Mouse (Mus musculus): Measurements from ENCODE around the gene Snx21. TPM values are rescaled to one million over a fixed set of nuclear protein-coding genes. Genes with fewer than 3 reads are reported as not detected.

Snx21 gene
- polyA plus RNA-seq, 1 experiment, result 5.2 TPM

DNA sequence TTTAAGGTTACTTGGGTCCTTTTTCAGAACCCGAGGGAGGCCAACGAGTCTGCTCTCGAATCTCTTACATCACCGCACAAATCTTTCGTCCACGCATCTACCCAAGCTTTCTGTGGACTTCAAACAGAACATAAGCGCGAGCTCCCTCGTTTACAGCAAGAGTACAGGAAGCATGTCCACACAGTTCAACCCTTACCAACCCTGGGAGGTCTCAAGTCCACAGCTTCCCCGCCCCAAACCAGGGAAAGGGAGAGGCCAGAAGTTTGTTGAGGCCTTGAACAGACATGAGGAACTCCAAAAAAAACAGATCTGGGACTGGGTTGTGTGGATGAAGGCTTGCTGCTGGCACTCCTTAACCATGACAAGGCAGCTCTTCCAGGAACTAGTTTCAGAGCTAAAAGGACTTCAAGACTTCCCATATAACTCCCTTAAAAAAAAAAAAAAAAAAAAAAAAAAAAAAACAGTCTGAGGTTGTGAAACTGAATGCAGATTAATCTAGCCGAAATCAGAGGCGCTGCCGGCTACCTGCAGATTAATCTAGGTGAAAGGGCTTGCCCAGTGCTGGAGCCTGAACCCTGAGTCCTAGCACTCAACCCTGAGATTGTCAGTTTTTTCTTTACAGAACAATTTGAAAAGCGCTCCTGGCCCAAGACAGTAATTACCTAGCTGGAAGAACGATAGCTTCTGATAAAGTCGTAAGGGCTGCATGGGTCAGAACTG, 17.7 kb downstream of the Snx21 start:
- no peak for TF ChIP-seq GATA1 (IDR thresholded peaks at IDR 0.05; ENCODE audit: low read length)

DNA sequence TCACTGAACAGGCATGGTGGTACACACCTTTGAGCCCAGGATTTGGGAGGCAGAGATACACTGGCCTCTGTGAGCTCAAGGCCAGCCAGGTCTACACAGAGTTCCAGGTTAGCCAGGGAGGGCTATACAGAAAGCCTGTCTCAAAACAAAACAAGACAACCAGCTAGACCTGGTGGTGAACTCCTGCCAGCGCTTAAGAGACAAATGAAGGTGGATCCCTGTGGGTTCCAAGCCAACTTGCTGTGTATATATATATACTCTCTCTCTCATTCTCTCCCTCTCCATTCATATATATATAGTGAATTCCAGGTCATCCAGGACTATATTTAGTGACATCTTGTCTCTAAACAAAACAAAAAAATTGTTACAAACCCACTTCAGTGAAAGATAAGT, 18.3 kb downstream of the Snx21 start:
- no peak for TF ChIP-seq GATA1 (IDR thresholded peaks at IDR 0.05; ENCODE audit: low read length)

DNA sequence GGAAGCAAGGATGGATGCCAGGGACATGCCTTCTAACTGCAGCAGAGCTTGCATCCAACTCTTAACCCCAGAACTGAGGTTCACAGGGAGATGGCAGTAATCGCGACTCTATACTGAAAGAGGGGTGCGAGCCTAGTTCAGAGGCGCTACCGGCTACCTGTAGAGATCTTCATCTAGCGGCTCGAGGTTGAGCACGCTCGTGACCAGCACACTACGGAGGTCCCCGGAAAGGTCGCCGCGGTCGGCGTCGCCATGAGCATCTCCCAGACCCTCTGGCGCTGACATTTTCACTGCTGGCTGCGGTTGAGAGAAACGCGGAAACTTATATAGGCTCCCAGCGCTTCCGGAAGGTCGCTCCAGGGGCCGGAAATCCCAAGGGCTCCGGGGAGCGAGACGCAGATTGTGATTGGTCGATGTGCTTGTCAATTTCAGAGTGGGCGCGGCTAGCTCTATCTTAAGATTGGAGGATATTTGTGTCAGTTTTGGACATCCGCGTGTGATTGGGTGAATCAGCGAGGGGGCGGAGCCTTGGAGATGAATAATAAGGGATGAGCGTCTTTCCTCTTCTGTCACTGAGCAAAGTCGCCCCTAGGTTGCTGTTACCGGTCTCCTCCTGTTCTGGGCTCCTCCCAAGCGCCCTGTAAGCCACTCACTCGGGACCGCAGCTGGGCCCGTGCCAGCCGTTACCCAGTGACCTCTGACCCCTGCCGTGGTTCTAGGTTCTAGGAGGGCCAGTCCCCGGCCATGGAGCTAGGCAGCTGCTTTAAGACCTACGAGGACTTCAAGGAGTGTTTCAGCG, 19.1 kb downstream of the Snx21 start, which contains the start of the genes Acot8 and Zswim3:
Gene Acot8 (minus strand): TSS at position 350 of the 799 bp plus-strand sequence.
Gene Zswim3 (plus strand): TSS at position 566 of the 799 bp plus-strand sequence.
- no peak for TF ChIP-seq GATA1 (IDR thresholded peaks at IDR 0.05; ENCODE audit: low read length)

DNA sequence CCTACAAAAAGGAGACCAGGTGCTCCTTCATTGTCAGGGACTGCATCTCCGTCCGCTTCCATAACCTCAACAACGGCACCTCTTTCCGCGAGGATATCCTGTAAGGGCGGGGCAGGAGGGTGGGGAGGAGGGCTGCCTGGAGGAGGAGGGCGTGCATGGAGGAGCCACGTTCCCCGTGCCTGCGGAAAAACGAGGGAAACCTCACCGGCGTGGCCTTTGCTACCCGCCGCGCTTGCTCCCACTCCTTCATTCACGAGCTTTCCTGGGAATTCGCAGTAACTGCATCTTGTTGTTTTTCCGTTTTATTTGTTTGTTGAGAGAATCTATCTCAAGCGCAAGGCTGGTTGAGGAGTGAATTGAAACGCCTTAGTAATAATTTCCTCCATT, 19.7 kb downstream of the Snx21 start:
- no peak for TF ChIP-seq GATA1 (IDR thresholded peaks at IDR 0.05; ENCODE audit: low read length)

DNA sequence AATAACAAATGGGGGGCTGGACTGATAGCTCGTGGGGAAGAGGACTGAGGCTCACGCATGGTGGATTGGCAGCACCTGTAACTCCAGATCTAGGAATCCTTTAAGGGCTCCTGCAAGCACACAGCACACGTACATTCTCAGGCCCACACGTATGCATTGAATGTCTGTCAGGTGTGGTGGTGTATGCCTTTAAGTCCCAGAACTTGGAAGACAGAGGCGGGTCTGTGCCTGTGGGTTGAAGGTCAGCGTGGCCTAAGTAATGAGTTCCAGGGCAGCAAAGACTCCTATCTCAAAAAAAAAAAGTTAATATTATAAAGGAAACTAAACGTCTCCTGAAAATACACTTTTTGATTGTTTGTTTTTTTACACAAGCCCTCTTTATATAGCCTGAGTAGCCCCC, 21.0 kb downstream of the Snx21 start:
- TF ChIP-seq GATA1 (IDR thresholded peaks at IDR 0.05; ENCODE audit: low read length), result no peak

DNA sequence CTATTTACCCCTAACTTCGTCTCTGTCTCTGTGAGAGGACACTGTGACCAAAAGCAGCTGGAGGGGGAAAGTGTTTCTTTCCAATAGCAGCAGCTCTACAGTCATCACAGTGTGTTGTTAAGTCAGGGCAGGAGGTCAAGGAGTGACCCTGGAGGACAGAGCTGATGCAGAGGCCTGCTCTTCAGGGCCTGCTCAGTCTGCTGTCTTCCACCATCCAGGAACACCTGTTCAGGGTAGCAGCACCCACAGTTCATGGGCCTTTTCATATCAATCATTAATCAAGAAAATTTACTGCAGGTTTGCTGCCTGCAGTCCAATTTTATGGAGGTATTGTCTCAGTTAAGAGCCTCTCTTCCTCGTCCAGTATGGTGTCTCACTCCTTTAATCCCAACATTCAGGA, 27.9 kb downstream of the Snx21 start:
- no peak for TF ChIP-seq GATA1 (IDR thresholded peaks at IDR 0.05; ENCODE audit: low read length)

DNA sequence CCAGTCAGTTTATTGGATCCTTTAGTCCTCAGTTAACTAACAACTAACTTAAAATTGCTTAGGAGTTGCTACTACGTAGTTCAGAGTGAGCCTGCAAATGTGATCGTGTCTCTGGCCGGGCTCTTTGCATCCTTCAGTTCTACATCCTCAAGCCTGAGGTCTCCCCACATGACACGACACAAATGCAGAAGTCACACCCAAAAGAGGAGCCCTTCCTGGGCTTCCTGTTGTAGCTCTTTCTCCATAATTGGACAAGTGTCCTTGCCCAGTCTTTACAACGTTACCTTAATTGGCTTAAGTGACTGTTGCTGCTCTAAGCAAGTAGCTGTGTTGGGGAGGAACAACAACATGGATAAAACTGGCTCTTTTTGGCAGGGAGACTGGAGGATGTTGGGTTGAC, 29.7 kb downstream of the Snx21 start:
- no peak for TF ChIP-seq GATA1 (IDR thresholded peaks at IDR 0.05; ENCODE audit: low read length)

DNA sequence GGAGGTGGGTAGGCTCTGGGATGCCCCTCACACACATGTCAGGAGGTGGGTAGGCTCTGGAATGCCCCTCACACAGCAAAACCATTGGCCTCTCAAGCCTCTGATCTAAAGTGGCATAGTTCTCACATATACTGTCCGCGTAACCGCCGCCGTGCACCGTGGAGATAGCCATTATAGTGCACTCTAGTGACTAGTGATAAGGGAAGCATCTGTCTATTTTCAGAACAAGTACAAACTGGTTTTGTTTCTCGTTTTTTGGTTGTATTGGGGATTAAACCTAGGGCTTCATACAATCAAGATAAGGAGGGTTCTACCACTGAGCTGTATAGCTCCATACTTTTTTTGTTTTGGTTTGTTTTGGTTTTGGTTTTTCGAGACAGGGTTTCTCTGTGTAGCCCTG, 30.2 kb downstream of the Snx21 start:
- no peak for TF ChIP-seq GATA1 (IDR thresholded peaks at IDR 0.05; ENCODE audit: low read length)

DNA sequence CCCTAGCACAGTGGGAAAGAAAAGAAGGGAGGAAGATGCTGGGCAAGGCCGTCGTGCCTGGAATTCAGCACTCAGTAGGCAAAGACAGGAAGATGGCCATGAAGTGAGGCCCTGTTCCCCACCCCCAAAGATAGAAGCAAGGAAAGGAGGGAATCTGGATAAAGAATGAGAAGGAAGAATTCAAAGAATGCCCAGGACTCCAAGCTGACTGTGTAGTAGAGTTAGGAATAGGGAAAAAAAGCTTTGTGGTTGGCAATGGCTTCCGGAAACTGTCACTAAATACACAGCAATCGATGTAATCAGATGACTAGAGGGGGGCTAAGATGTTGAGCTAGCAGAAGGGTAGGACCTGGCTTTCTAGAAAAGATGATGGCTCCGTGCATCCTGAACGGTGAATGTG, 31.6 kb downstream of the Snx21 start:
- no peak for TF ChIP-seq GATA1 (IDR thresholded peaks at IDR 0.05; ENCODE audit: low read length)

DNA sequence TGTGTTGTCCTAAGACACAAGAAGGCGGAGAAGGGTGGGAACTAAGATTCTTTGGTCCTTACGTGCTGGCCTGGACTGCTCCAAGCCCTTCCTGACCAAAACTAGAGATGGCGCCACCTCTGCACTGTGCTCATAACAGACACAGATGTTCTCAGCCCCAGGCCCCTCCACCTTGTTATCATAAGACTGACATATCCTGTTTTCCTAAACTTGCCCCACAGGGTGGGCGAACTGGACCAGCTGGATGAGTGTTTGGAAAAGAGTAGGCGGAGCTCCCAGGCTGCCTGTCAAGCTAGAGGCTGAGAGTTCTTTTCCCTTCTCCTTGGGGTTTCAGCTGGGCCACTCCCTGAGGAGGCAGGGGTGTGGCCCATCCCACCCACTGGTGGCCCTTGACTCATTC, 32.1 kb downstream of the Snx21 start:
- TF ChIP-seq GATA1 (IDR thresholded peaks at IDR 0.05; ENCODE audit: low read length), result no peak

DNA sequence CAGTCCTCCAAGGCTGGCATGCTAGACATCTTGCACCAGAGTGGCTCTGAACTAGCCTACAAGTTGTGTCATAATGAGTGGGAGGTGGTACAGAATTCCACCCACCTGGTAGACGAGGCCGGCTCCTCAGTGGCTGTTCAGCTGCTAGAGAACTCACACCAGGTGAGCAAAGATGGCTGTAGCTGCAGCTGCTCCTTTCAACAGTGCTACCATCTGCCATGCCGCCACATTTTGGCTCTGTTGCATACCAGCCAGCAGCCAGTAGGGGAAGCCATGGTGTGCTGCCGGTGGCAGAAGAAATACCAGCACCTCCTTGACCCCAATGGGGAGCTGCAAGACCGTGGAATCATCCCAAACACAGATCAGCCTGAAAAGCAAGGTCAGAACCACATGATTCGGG, 35.4 kb downstream of the Snx21 start:
- TF ChIP-seq GATA1 (IDR thresholded peaks at IDR 0.05; ENCODE audit: low read length), result no peak

DNA sequence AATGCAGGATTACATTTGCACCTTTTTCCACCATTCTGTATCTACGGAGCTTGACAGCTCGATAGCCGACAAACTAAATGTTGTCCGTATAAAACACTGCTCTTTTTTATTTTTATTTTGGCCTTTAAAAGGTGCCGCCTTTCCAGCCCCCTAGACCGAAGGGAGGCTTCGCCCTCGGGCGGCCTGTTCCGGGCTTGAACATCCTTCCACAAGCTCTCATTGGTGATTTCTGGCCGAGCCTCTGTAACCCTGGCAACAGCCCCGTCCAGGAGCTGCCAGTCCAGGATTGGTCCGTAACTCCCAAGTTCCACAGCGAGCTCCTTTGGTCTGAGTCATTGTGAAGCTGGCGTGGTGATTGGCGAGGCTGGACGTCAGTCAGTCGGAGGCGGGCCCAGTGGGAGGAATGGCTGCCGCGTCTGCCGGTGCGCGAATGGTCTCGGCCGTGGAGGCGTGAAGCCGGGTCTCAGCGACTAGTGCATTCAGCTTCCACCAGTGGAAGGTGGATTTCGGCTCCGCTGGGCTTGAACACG, 37.1 kb downstream of the Snx21 start, which contains the start of gene Zswim1:
Gene Zswim1 (plus strand): TSS at position 51 of the 530 bp plus-strand sequence.
- TF ChIP-seq GATA1 (IDR thresholded peaks at IDR 0.05; ENCODE audit: low read length), result no peak

DNA sequence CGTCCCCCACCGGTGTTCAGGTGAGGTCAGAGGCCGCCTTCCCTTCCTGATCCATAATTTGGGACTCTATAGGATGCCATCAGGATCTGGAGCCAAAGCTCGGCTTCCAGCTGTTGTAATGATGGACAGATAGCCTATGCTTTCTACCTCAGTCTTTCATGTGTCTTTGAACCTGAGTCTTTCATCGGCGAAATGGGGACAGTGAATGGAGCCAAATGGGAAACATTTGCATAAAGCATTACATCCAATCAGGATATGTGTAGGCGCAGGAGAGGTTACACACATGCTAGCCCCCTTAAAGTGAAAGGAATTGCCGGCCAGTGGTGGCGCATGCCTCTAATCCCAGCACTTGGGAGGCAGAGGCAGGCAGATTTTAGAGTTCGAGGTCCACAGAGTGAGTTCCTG, 37.6 kb downstream of the Snx21 start:
- TF ChIP-seq GATA1 (IDR thresholded peaks at IDR 0.05; ENCODE audit: low read length), result no peak

DNA sequence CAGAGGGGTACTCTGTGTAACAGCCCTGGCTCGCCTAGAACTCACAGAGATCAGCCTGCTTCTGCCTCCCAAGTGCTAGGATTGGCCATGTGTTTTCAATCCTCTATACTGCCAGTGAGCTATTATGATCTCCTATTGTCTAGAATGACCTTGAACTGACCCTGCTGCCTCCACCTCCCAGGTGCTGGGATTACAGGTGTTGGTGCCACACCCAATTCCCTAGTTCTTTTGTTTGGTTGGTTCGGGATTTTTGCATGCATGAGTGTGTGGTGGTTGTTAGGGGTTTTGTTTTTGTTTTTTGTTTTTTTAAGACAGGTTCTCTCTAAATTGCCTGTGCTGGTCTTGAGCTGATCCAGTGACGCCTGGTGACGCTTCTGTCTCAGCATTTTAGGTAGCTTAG, 38.3 kb downstream of the Snx21 start:
- TF ChIP-seq GATA1 (IDR thresholded peaks at IDR 0.05; ENCODE audit: low read length), result no peak

DNA sequence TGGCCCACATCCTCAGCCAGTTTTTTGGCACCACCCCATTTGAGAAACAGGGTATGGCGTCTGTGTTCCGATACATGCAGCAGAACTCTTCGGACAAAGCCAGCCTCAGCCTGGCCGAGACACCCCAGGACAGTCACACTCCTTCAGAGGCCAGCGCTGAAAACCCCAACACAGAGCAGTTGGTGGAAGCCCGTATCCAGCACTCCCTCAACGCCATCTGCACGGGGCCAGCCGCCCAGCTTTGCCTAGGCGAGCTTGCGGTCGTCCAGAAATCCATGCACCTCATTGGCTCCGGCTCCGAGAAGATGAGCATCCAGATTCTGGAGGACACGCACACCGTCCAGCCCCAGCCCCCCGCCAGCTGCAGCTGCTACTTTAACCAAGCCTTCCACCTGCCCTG, 39.9 kb downstream of the Snx21 start:
- TF ChIP-seq GATA1 (IDR thresholded peaks at IDR 0.05; ENCODE audit: low read length), result no peak

DNA sequence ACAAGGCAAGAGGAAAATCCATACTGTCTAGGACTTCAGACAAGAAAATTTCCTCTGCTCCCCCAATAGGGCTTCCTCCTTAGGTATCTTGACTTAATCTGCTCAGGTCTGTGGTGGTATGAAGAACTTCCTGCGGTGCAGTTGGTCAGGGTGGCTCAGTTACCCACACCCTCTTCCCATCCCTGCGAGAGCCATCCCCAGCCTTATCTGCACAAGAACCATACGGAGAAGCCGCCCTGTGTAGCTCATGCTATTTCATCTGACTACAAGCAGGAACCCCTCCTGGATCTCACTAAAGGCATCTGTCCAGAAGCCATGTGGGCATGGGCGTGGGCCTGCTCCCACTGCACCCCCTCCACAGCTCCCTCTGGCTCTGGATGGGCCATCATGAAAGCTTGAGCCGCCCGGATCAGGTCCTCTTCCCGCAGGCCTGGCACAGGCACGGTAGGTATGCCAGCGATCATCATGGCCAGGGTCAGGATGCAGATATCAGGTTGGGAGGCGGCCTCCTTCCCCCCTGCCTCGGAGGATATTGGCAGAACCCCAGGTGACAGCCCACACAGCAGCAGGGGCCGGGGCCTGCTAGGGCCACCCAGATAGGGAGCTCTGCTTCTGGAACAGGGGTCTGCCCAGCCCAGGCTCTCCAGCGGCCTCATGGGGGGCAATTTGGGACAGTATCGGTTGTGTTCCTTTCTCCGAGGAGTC, 41.7 kb downstream of the Snx21 start:
- no peak for TF ChIP-seq GATA1 (IDR thresholded peaks at IDR 0.05; ENCODE audit: low read length)
